Mouse (Mus musculus): ENCODE data around the gene Abcd3.

The Abcd3 gene

DNA sequence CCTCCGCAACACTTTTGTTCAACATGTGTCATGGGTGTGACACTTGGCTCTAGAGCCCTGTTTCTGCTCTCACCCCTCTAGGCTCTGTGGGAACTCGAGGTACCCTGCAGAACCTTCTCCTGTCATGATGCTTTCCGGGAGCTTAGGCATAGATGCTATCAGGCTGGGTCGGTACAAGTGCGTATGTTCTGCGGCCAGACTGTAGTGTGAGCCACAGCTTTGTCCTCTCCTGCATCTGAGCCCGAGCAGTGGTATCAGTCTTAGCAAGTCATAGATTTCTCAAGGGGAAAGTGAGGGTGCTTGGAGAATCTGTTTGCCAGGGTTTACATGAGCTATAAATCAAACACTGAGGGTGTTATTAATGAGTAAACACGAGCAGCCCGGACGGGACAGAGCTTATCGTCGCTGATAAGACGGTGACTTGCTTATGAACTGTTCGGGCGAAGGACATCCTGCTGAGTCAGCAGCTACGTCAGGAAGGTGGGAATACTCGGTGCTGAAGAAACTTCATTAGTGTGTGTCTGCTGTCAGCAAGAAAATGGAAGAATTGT is 101.9 kb downstream of the Abcd3 start:
- no peak for DNase-seq (ENCODE audit: low spot score in 2 of 2)

DNA sequence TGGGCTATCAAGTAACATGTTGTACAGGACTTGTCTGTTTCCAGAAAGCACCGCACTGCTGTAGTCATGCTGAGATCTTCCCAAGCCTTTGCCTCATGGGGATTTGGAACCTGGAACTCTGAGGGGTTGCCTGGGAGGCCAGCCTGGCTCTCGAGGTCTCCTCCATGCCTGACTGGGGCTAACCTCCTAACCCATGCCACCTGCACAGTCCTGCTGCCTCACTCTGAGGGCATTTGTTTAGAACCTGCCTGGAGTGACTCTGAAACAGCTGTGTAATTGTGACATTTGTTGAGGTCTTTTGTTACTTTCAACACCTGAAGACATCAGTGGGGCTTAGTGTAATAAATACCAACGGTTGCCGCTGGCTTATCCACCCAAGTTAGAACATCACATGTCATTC is 102.9 kb downstream of the Abcd3 start:
- DNase-seq (ENCODE audit: low spot score in 2 of 2): no peak

DNA sequence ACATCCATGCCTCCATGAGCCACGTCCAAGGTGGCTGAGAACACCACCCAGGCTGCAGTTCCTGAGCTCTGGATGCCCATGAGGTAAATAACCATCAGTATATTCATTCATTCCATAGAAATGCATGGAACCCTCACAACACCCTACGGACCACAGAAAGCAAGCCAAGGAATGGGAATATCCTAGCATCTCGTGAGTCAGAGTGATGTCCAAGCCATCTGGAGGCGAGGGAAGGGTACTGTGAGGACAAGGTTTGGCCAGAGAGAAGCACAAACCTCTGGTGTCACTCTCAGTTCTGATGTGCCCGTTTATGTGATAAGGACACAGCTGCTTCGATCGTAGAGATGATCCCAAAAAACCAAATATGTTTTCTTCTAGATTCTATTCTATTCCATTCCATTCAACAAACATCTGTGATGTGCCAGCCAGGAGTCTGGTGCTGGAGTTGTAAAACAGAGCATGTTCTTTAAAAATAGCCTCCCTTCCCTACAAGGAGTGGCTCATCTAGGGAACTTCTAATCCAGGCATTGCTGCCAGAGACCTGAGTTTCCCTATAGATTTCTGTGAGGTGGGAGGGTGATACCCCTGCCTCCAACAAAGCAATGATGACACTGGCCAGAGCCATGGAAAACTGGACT is 104.1 kb downstream of the Abcd3 start:
- DNase-seq (ENCODE audit: low spot score in 2 of 2): no peak

Measured in right cerebral cortex, adult 2 months (tissue).